Mouse (Mus musculus) central nervous system, embryonic 14 days (tissue): ENCODE data around the gene Vbp1. TPM values are rescaled to one million over a fixed set of nuclear protein-coding genes. Genes with fewer than 3 reads are reported as not detected.

Experiments
- polyA plus RNA-seq: library from polyadenylated mRNA; depleted of rRNA; stranded (reverse); fragments of >200 nt; gene quantifications from 2 replicates; pipeline ENCODE4 v1.2.3, GENCODE M21; 2012; rRNA removed

Vbp1 gene
- polyA plus RNA-seq = 87.2 and 103 TPM in 2 replicates

DNA sequence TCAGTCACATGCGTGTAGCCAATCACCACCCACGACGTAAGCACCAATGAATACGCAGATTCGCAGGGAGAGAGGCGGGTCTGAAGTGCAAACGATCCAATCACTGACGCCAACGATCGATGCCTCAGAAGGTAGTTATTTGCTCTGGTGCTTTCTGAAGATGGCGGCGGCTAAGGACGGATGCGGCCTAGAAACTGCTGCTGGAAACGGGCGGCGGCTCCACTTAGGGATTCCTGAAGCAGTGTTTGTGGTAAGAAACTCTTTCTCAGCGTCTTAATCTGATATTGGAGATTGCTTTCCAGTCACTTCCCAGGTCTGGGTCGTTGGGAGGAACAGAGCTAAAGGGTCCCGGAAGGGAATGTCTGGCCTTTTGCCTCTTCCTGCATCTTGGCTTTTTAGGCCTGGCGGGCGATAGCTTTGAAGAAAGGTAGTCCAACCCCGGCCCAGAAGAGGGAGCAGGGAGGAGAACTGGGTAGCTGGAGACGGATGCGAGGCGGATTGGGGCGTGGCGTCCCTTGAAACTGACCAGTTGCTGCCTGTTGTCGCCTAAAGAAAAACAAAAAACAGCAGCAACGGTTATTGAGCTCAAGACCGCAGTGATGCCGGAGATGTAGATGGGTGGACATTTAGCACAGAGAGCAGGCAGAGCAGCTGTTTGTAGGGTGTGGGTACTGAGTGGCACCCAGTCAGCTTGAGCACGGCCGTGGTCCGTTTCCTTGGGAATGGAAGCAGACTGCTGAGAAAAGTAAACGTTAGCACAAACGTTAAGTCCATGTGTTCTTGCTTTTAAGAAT, at the start of gene Vbp1:
Gene Vbp1, plus strand, starts transcription at position 121 of the 794 bp plus-strand sequence.

DNA sequence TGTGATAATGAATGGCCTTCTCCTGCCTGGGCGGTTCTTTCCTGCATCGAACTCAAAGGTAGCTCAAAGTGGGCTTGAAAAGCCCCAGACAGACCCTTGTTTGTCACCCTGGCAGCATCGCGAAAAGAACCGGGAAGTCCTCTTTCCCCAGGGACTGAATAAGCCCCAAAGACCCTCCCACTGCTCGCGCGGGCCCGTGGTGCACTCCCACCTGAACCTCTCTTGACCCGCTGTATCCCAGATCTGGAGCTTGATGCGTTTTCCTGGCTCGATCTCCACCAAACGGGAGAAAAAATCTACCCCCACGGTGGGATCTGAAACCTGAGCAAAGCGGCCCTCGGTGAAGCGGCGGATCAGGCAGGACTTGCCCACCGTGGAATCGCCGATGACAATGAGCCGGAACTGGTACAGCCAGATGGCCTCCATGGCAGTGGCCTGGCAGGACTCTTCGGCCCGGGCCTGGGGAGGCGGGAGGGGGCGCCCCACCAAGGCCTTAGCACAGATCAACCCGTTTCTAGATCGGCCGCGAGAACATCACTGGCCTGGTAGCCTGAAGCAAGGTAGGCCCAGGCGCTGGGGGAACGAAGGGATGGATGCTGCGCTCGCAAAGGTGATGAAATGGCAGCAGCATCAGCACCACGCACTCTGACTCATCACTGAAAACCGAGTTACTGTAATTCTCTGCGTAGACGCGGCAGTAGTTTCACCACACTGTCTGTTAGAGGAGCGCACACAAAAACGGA, 63.7 kb downstream of the Vbp1 start, which contains the start of gene Rab39b:
Gene Rab39b, minus strand, starts transcription at position 650 of the 743 bp plus-strand sequence.

Other genes starting within 250 kb of the Vbp1 start
- 19.7 and 20.0 TPM in 2 replicates for gene Fundc2, start 131.9 kb upstream of the Vbp1 start, polyA plus RNA-seq
- 0.56 and 0.66 TPM in 2 replicates for gene F8, start 131.7 kb upstream of the Vbp1 start, polyA plus RNA-seq
- gene Cmc4, start 97.7 kb upstream of the Vbp1 start, polyA plus RNA-seq = 20.2 and 21.7 TPM in 2 replicates
- gene Mtcp1, start 97.7 kb upstream of the Vbp1 start, polyA plus RNA-seq = 10.7 and 12.4 TPM in 2 replicates
- 24.9 and 29.5 TPM in 2 replicates for gene Brcc3, start 97.7 kb upstream of the Vbp1 start, polyA plus RNA-seq
- gene Rab39b, start 63.9 kb downstream of the Vbp1 start, polyA plus RNA-seq = 12.1 and 15.0 TPM in 2 replicates